Mouse (Mus musculus): ENCODE results near the gene Efemp2. TPM values are rescaled to one million over a fixed set of nuclear protein-coding genes. Genes with fewer than 3 reads are reported as not detected.

Efemp2 gene
- polyA plus RNA-seq, 1 experiment from 2014 or later: 16.0 TPM

- H3K36me3 ChIP-seq (replicated peaks): no peaks in the 10 kb centered on the region
- ATAC-seq (ENCODE audit: insufficient read depth): no peak
- 20% methylated on average over 15 of the region's 15 CpGs for WGBS (ENCODE audit: insufficient replicate concordance)
- peak overlapping the region; percentile 71 for H3K27ac ChIP-seq (replicated peaks)
- H3K4me1 ChIP-seq (replicated peaks): peaks cover 47% of the 10 kb centered on the region
- peak overlapping the region; percentile 68 for H3K4me3 ChIP-seq (replicated peaks)
- H3K4me2 ChIP-seq: peak overlapping the region; percentile 98
- H3K27me3 ChIP-seq: no peaks in the 10 kb centered on the region
- H3K9me3 ChIP-seq (replicated peaks): no peaks in the 10 kb centered on the region
- H3K9ac ChIP-seq: peak overlapping the region; percentile 67
These were observed 37.4 kb downstream of the Efemp2 start for GRCm38 (mm10) chr19:5511074-5511632.

GRCm38 (mm10) chr19:5512091-5513004, 38.6 kb downstream of the Efemp2 start:
- H3K36me3 ChIP-seq (replicated peaks): no peaks in the 10 kb centered on the region
- H3K27me3 ChIP-seq: no peaks in the 10 kb centered on the region
- no peak for ATAC-seq (ENCODE audit: insufficient read depth)
- peak overlapping the region; percentile 68 for H3K4me3 ChIP-seq (replicated peaks)
- no peaks in the 10 kb centered on the region for H3K9me3 ChIP-seq (replicated peaks)
- no peak overlapping the region for H3K9ac ChIP-seq
- H3K4me2 ChIP-seq: peak overlapping the region; percentile 98
- peak overlapping the region; percentile 64 for H3K27ac ChIP-seq (replicated peaks)
- WGBS (ENCODE audit: insufficient replicate concordance): 17% methylated on average over 12 of the region's 12 CpGs
- H3K4me1 ChIP-seq (replicated peaks): peaks cover 47% of the 10 kb centered on the region

GRCm38 (mm10) chr19:5513005-5513349, 39.2 kb downstream of the Efemp2 start:
- Histone ChIP-seq H3K27me3 (no peaks in the 10 kb centered on the region), H3K9me3 (replicated peaks) (no peaks in the 10 kb centered on the region), H3K27ac (replicated peaks) (no peak overlapping the region; the same call in 1 of the 2 replicates), H3K4me3 (replicated peaks) (peak overlapping the region; percentile 68; the same call in 1 of the 2 replicates), H3K36me3 (replicated peaks) (no peaks in the 10 kb centered on the region), H3K9ac (no peak overlapping the region), H3K4me1 (replicated peaks) (peaks cover 46% of the 10 kb centered on the region), H3K4me2 (peak overlapping the region; percentile 98)
- 46% methylated on average over 3 of the region's 3 CpGs for WGBS (ENCODE audit: insufficient replicate concordance)
- ATAC-seq (ENCODE audit: insufficient read depth): no peak

- Histone ChIP-seq H3K9ac (no peak overlapping the region), H3K9me3 (replicated peaks) (no peaks in the 10 kb centered on the region), H3K4me2 (no peak overlapping the region), H3K36me3 (replicated peaks) (no peaks in the 10 kb centered on the region), H3K27me3 (no peaks in the 10 kb centered on the region), H3K4me3 (replicated peaks) (no peak overlapping the region), H3K27ac (replicated peaks) (no peak overlapping the region), H3K4me1 (replicated peaks) (peaks cover 23% of the 10 kb centered on the region)
- no peak for ATAC-seq (ENCODE audit: insufficient read depth)
- 84% methylated on average over 7 of the region's 7 CpGs for WGBS (ENCODE audit: insufficient replicate concordance)
These were observed 42.4 kb downstream of the Efemp2 start for GRCm38 (mm10) chr19:5515840-5516777.

GRCm38 (mm10) chr19:5516906-5517505, 43.3 kb downstream of the Efemp2 start:
- ATAC-seq (ENCODE audit: insufficient read depth): no peak
- Histone ChIP-seq H3K4me2 (no peak overlapping the region), H3K4me3 (replicated peaks) (no peak overlapping the region), H3K27me3 (no peaks in the 10 kb centered on the region), H3K27ac (replicated peaks) (no peak overlapping the region), H3K36me3 (replicated peaks) (no peaks in the 10 kb centered on the region), H3K9ac (no peak overlapping the region), H3K4me1 (replicated peaks) (peaks cover 14% of the 10 kb centered on the region), H3K9me3 (replicated peaks) (no peaks in the 10 kb centered on the region)
- 69% methylated on average over 8 of the region's 8 CpGs for WGBS (ENCODE audit: insufficient replicate concordance)

- H3K27ac ChIP-seq (replicated peaks): no peak overlapping the region
- 52% methylated on average over 3 of the region's 3 CpGs for WGBS (ENCODE audit: insufficient replicate concordance)
- no peaks in the 10 kb centered on the region for H3K9me3 ChIP-seq (replicated peaks)
- ATAC-seq (ENCODE audit: insufficient read depth): no peak
- no peak overlapping the region for H3K4me2 ChIP-seq
- no peak overlapping the region for H3K4me3 ChIP-seq (replicated peaks)
- no peaks in the 10 kb centered on the region for H3K27me3 ChIP-seq
- no peaks in the 10 kb centered on the region for H3K36me3 ChIP-seq (replicated peaks)
- no peak overlapping the region for H3K9ac ChIP-seq
- 0 out of 2 replicates have a peak, but pooled peaks cover 2% of the 10 kb centered on the region for H3K4me1 ChIP-seq (replicated peaks)
These were observed 45.0 kb downstream of the Efemp2 start for GRCm38 (mm10) chr19:5518721-5519120.

GRCm38 (mm10) chr19:5525204-5525603, 51.5 kb downstream of the Efemp2 start:
- Histone ChIP-seq H3K27ac (replicated peaks) (no peak overlapping the region), H3K9ac (no peak overlapping the region), H3K36me3 (replicated peaks) (no peaks in the 10 kb centered on the region), H3K27me3 (0 out of 2 replicates have a peak, but pooled peaks cover 2% of the 10 kb centered on the region), H3K4me2 (no peak overlapping the region), H3K4me1 (replicated peaks) (peaks cover 13% of the 10 kb centered on the region), H3K9me3 (replicated peaks) (no peaks in the 10 kb centered on the region), H3K4me3 (replicated peaks) (no peak overlapping the region)
- no peak for ATAC-seq (ENCODE audit: insufficient read depth)
- 63% methylated on average over 5 of the region's 5 CpGs for WGBS (ENCODE audit: insufficient replicate concordance)

- peak; percentile 94 for ATAC-seq (ENCODE audit: insufficient read depth)
- Histone ChIP-seq H3K36me3 (replicated peaks) (no peaks in the 10 kb centered on the region), H3K9me3 (replicated peaks) (no peaks in the 10 kb centered on the region), H3K27ac (replicated peaks) (no peak overlapping the region), H3K4me2 (peak overlapping the region; percentile 59), H3K27me3 (0 out of 2 replicates have a peak, but pooled peaks cover 3% of the 10 kb centered on the region), H3K4me3 (replicated peaks) (peak overlapping the region; percentile 25), H3K4me1 (replicated peaks) (peaks cover 13% of the 10 kb centered on the region), H3K9ac (no peak overlapping the region)
- 19% methylated on average over 20 of the region's 20 CpGs for WGBS (ENCODE audit: insufficient replicate concordance)
These were observed 55.8 kb downstream of the Efemp2 start for GRCm38 (mm10) chr19:5529325-5530137.

- 0 out of 2 replicates have a peak, but pooled peaks cover 3% of the 10 kb centered on the region for H3K27me3 ChIP-seq
- H3K4me1 ChIP-seq (replicated peaks): peaks cover 13% of the 10 kb centered on the region
- WGBS (ENCODE audit: insufficient replicate concordance): 67% methylated on average over 7 of the region's 7 CpGs
- ATAC-seq (ENCODE audit: insufficient read depth): no peak
- no peak overlapping the region for H3K4me3 ChIP-seq (replicated peaks)
- no peak overlapping the region for H3K9ac ChIP-seq
- H3K4me2 ChIP-seq: no peak overlapping the region
- H3K36me3 ChIP-seq (replicated peaks): no peaks in the 10 kb centered on the region
- no peaks in the 10 kb centered on the region for H3K9me3 ChIP-seq (replicated peaks)
- H3K27ac ChIP-seq (replicated peaks): no peak overlapping the region
These were observed 56.4 kb downstream of the Efemp2 start for GRCm38 (mm10) chr19:5530138-5530524.
